Mouse (Mus musculus) embryonic facial prominence, embryonic 14.5 days (tissue): Measurements from ENCODE around the gene 4932415D10Rik. TPM values are rescaled to one million over a fixed set of nuclear protein-coding genes. Genes with fewer than 3 reads are reported as not detected.
A peak's percentile ranks its signal among the peaks of the same experiment; 100 is the strongest.

Experiments used
- ATAC-seq: fragments of 200-750 bp; cut with Nextera tagmentation; 2 replicates; pipeline ENCODE4 v1.8.0; 2017; ENCODE audit warnings: low read depth, moderate number of reproducible peaks, moderate TSS enrichment
- DNase-seq: peaks from one replicate; pipeline ENCODE4 v3.0.0-alpha.2; 2015; ENCODE audit warnings: low spot score
- H3K27ac ChIP-seq: fragments of 300-500 bp; sonication (generic); replicated peaks from 2 replicates; pipeline ENCODE4 v1.5.1; 2014; ENCODE audit warnings: low read depth, mild to moderate bottlenecking, low read length, moderate library complexity
- H3K27me3 ChIP-seq: fragments of 300-500 bp; sonication (generic); replicated peaks from 2 replicates; pipeline ENCODE4 v1.6.1; 2014; ENCODE audit warnings: low read length; ENCODE audit not compliant: control insufficient read depth, insufficient read depth
- H3K36me3 ChIP-seq: fragments of 300-500 bp; sonication (generic); 2 replicates; pipeline ENCODE4 v1.6.1; 2014; ENCODE audit warnings: low read length, mixed read lengths; ENCODE audit not compliant: control insufficient read depth, insufficient read depth
- H3K4me1 ChIP-seq: fragments of 300-500 bp; sonication (generic); 2 replicates; pipeline ENCODE4 v1.6.1; 2014; ENCODE audit warnings: antibody characterized with exemption, low read length; ENCODE audit not compliant: control insufficient read depth, insufficient read depth
- H3K4me2 ChIP-seq: fragments of 300-500 bp; sonication (generic); 2 replicates; pipeline ENCODE4 v1.6.1; 2014; ENCODE audit warnings: low read depth, mild to moderate bottlenecking, low read length, moderate library complexity, mixed read lengths
- H3K4me3 ChIP-seq: fragments of 300-500 bp; sonication (generic); 2 replicates; pipeline ENCODE4 v1.5.1; 2014; ENCODE audit warnings: low read depth, mild to moderate bottlenecking, low read length
- H3K9ac ChIP-seq: fragments of 300-500 bp; sonication (generic); 2 replicates; pipeline ENCODE4 v1.6.1; 2014; ENCODE audit warnings: low read depth, mild to moderate bottlenecking, low read length, moderate library complexity, mixed read lengths
- H3K9me3 ChIP-seq: fragments of 300-500 bp; sonication (generic); 2 replicates; pipeline ENCODE4 v1.6.1; 2016; ENCODE audit warnings: low read length; ENCODE audit not compliant: control insufficient read depth
- WGBS: fragments of 180-500 bp; shearing (Covaris S2); extraction: QIAGEN DNeasy Blood & Tissue Kit; methylation state at CpG from one replicate; pipeline ENCODE4 v1.1.7; 2014; 5-methylcytosine and 5-hydroxymethylcytosine counted together
- polyA plus RNA-seq: library from polyadenylated mRNA; unstranded; fragments of >200 nt; fragmentation: Nextera tagmentation; extraction: Ambion mirVana; gene quantifications from 2 replicates; pipeline ENCODE4 v1.2.1, GENCODE M21; 2014

Gene 4932415D10Rik
- polyA plus RNA-seq, 1 experiment from 2014 or later: not detected

DNA sequence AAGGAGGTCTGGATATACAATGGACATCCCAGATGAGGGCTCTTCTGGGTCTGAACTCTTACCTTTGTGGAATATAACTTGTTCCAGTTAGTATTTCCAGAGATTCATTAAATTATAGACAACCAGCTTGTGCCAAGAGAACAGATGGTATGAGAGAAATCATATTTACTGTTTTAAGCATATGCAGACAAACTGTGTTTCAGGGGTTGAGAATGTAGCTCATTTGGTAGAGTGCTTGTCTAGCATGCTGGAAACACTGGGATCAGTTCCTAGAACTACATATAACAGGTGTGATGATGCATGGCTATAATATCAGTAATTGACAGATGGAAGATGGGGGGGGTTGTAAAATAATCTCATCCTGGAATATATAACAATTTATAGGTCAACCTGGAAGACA, 71.4 kb downstream of the 4932415D10Rik start:
- no peak for ATAC-seq
- H3K9me3 ChIP-seq: no peaks in the 10 kb centered on the region

DNA sequence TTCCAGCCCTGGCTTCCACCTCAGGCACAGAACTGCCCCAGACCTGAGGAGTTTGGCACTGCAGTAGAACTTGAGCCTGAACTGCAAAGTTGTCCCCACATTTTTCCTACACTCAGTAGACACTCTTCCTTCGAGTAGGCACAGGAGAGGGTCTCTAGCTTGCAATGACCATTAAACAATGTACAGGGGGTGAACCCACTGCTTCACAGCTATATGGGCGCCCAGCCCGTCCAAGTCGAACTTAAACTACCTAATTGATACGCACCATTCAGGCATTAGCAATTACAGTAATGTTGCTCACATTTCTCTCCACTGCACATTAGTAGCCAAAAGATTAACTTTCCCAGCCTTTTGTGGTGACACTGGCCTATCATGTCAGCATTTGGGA, 75.0 kb downstream of the 4932415D10Rik start:
- 64% methylated on average over 5 of the region's 5 CpGs for WGBS
- H3K27me3 ChIP-seq: no peaks in the 10 kb centered on the region
- peaks cover 5% of the 10 kb centered on the region; the same call in 1 of the 2 replicates for H3K4me1 ChIP-seq
- peak overlapping the region; percentile 77 for H3K4me3 ChIP-seq
- no peak for ATAC-seq
- DNase-seq: no peak
- peak overlapping the region; percentile 66 for H3K4me2 ChIP-seq
- peaks cover 7% of the 10 kb centered on the region; the same call in 1 of the 2 replicates for H3K36me3 ChIP-seq
- H3K9me3 ChIP-seq: peaks cover 22% of the 10 kb centered on the region
- peak overlapping the region; percentile 79 for H3K9ac ChIP-seq
- H3K27ac ChIP-seq: peak overlapping the region; percentile 78

More for the DNA sequence above, 71.4 kb downstream of the 4932415D10Rik start:
- Histone ChIP-seq H3K27ac (no peak overlapping the region), H3K27me3 (no peaks in the 10 kb centered on the region), H3K4me1 (peaks cover 5% of the 10 kb centered on the region; the same call in 1 of the 2 replicates), H3K36me3 (no peaks in the 10 kb centered on the region), H3K9ac (no peak overlapping the region), H3K4me3 (no peak overlapping the region), H3K4me2 (no peak overlapping the region)
- no peak for DNase-seq

- Histone ChIP-seq H3K9me3 (peaks cover 27% of the 10 kb centered on the region), H3K4me2 (peak within 1 kb of the TSS; percentile 66), H3K4me1 (peaks cover 5% of the 10 kb centered on the region; the same call in 1 of the 2 replicates), H3K4me3 (peak within 1 kb of the TSS; percentile 77), H3K9ac (peak within 1 kb of the TSS; percentile 79), H3K27me3 (no peaks in the 10 kb centered on the region), H3K27ac (peak within 1 kb of the TSS; percentile 78), H3K36me3 (peaks cover 8% of the 10 kb centered on the region; the same call in 1 of the 2 replicates)
- DNase-seq (peak; percentile 96), ATAC-seq (peak; percentile 100)
- 3% methylated on average over 27 of the region's 27 CpGs for WGBS
Measured at GRCm38 (mm10) chr10:82240742-82241400, 75.5 kb downstream of the 4932415D10Rik start, which contains the start of gene Zfp938. Gene Zfp938, minus strand, starts transcription at chr10:82241280.

Other genes with a start within 250 kb of the 4932415D10Rik start
- gene BC024063, start 233.2 kb downstream of the 4932415D10Rik start, polyA plus RNA-seq: 4.7 and 6.6 TPM in 2 replicates
- 4.8 and 5.7 TPM in 2 replicates for gene AU041133, start 188.6 kb downstream of the 4932415D10Rik start, polyA plus RNA-seq
- 14.8 and 16.2 TPM in 2 replicates for gene Zfp938, start 75.3 kb downstream of the 4932415D10Rik start, polyA plus RNA-seq
- 6.7 and 8.6 TPM in 2 replicates for gene Gm4924, start 37.7 kb upstream of the 4932415D10Rik start, polyA plus RNA-seq
- not detected in 2 replicates for gene Gm1553, start 176.0 kb upstream of the 4932415D10Rik start, polyA plus RNA-seq